Mouse (Mus musculus): ENCODE results near the gene Olfr30. TPM values are rescaled to one million over a fixed set of nuclear protein-coding genes. Genes with fewer than 3 reads are reported as not detected.
"Not testable (repeated sequence)": the region's sequence is repeated elsewhere in the genome, so short reads cannot be mapped to it uniquely, and the experiment has no call there.

Olfr30 gene
- total RNA-seq (2021), result not detected

GRCm38 (mm10) chr11:58462170-58462569 lies at the start of gene Olfr30:
Olfr30 (minus strand) TSS chr11:58462270.
- no peak for DNase-seq (ENCODE audit: low spot score in 2 of 2)
- intact Hi-C loops (cut with DNase I), result no loop called here

- intact Hi-C loops (cut with DNase I); DNase-seq (ENCODE audit: low spot score in 2 of 2): not testable (repeated sequence)
These were observed 47.0 kb upstream of the Olfr30 start for GRCm38 (mm10) chr11:58509058-58509457.

- intact Hi-C loops (cut with DNase I); DNase-seq (ENCODE audit: low spot score in 2 of 2): not testable (repeated sequence)
These were observed 40.4 kb upstream of the Olfr30 start, which contains the start of gene Olfr331 for GRCm38 (mm10) chr11:58502472-58502871. Olfr331 (minus strand) TSS chr11:58502572.

- intact Hi-C loops (cut with DNase I), result loop anchor here (10.0 kb wide), 1 partner anchor 314 kb away; no protein-coding TSS in a partner anchor
- no peak for DNase-seq (ENCODE audit: low spot score in 2 of 2)
These were observed 37.2 kb upstream of the Olfr30 start for GRCm38 (mm10) chr11:58499290-58499689.

- intact Hi-C loops (cut with DNase I), result loop anchor here (10.0 kb wide), 1 partner anchor 314 kb away; no protein-coding TSS in a partner anchor
These were observed 36.7 kb upstream of the Olfr30 start for GRCm38 (mm10) chr11:58498761-58499160.

GRCm38 (mm10) chr11:58492455-58492854 lies 30.4 kb upstream of the Olfr30 start, which contains the start of gene Olfr332:
Olfr332 (minus strand) TSS chr11:58492555.
- intact Hi-C loops (cut with DNase I), result loop anchor here (10.0 kb wide), 1 partner anchor 308 kb away; no protein-coding TSS in a partner anchor
- DNase-seq (ENCODE audit: low spot score in 2 of 2), result no peak

More at GRCm38 (mm10) chr11:58498761-58499160, 36.7 kb upstream of the Olfr30 start:
- DNase-seq (ENCODE audit: low spot score in 2 of 2), result no peak

- intact Hi-C loops (cut with DNase I), result no loop called here
These were observed 8.5 kb downstream of the Olfr30 start for GRCm38 (mm10) chr11:58453592-58453991.

GRCm38 (mm10) chr11:58452759-58453158 lies 9.3 kb downstream of the Olfr30 start, which contains the start of gene Lypd9:
Lypd9 (minus strand) TSS chr11:58452923.
- DNase-seq (ENCODE audit: low spot score in 2 of 2), result no peak
- intact Hi-C loops (cut with DNase I), result no loop called here

More at GRCm38 (mm10) chr11:58453592-58453991, 8.5 kb downstream of the Olfr30 start:
- DNase-seq (ENCODE audit: low spot score in 2 of 2), result no peak

GRCm38 (mm10) chr11:58437866-58438265 lies 24.2 kb downstream of the Olfr30 start:
- intact Hi-C loops (cut with DNase I), result no loop called here
- no peak for DNase-seq (ENCODE audit: low spot score in 2 of 2)

GRCm38 (mm10) chr11:58432259-58432658 lies 29.8 kb downstream of the Olfr30 start, which contains the start of gene Gm12253:
Gm12253 (plus strand) TSS chr11:58432559.
- no peak for DNase-seq (ENCODE audit: low spot score in 2 of 2)
- intact Hi-C loops (cut with DNase I), result no loop called here

- DNase-seq (ENCODE audit: low spot score in 2 of 2), result no peak
- intact Hi-C loops (cut with DNase I), result no loop called here
These were observed 41.3 kb downstream of the Olfr30 start, which contains the start of gene 1810065E05Rik for GRCm38 (mm10) chr11:58420815-58421214. 1810065E05Rik (plus strand) TSS chr11:58421111.

GRCm38 (mm10) chr11:58418336-58418735 lies 43.7 kb downstream of the Olfr30 start:
- DNase-seq (ENCODE audit: low spot score in 2 of 2), result no peak
- intact Hi-C loops (cut with DNase I), result no loop called here

- no peak for DNase-seq (ENCODE audit: low spot score in 2 of 2)
- intact Hi-C loops (cut with DNase I), result no loop called here
These were observed 54.0 kb downstream of the Olfr30 start for GRCm38 (mm10) chr11:58408066-58408465.

Other genes with a start within 250 kb of the Olfr30 start
- not detected for gene 4930438A08Rik, start 187.5 kb downstream of the Olfr30 start, total RNA-seq (2021)
- 10 to 100 TPM; 17.8 to 31.5 TPM for gene Zfp692, start 155.2 kb downstream of the Olfr30 start, total RNA-seq (2021)
- 10 to 100 TPM; 42.5 to 57.4 TPM for gene Zfp672, start 131.9 kb downstream of the Olfr30 start, total RNA-seq (2021)
- gene Sh3bp5l, start 131.5 kb downstream of the Olfr30 start, total RNA-seq (2021), result 10 to 100 TPM; 53.6 to 57.8 TPM
- gene Lypd8, start 83.2 kb downstream of the Olfr30 start, total RNA-seq (2021), result not detected
- not detected for gene 1810065E05Rik, start 41.2 kb downstream of the Olfr30 start, total RNA-seq (2021)
- gene Gm12253, start 29.7 kb downstream of the Olfr30 start, total RNA-seq (2021), result not detected
- gene Lypd9, start 9.3 kb downstream of the Olfr30 start, total RNA-seq (2021), result not detected
- not detected for gene Olfr332, start 30.3 kb upstream of the Olfr30 start, total RNA-seq (2021)
- gene Olfr331, start 40.3 kb upstream of the Olfr30 start, total RNA-seq (2021), result not detected
- gene Olfr330, start 72.6 kb upstream of the Olfr30 start, total RNA-seq (2021), result not detected
- not detected for gene Olfr329-ps, start 84.2 kb upstream of the Olfr30 start, total RNA-seq (2021)
- under 1 TPM in 1 of 2 experiments, not detected in 1; 0.10 TPM for gene Olfr328, start 93.4 kb upstream of the Olfr30 start, total RNA-seq (2021)
- not detected for gene Olfr224, start 108.3 kb upstream of the Olfr30 start, total RNA-seq (2021)
- gene Olfr325, start 115.5 kb upstream of the Olfr30 start, total RNA-seq (2021), result not detected
- gene Olfr324, start 132.8 kb upstream of the Olfr30 start, total RNA-seq (2021), result not detected
- not detected for gene 2210407C18Rik, start 153.8 kb upstream of the Olfr30 start, total RNA-seq (2021)
- gene Olfr323, start 168.2 kb upstream of the Olfr30 start, total RNA-seq (2021), result not detected
- gene Trim58, start 178.2 kb upstream of the Olfr30 start, total RNA-seq (2021), result not detected
- gene Olfr322, start 196.5 kb upstream of the Olfr30 start, total RNA-seq (2021), result not detected
- gene Olfr320, start 218.8 kb upstream of the Olfr30 start, total RNA-seq (2021), result not detected
- gene Olfr319, start 236.9 kb upstream of the Olfr30 start, total RNA-seq (2021), result not detected

Data from left cerebral cortex, postnatal 36 days (tissue).